Mouse (Mus musculus) midbrain, embryonic 12.5 days (tissue): ENCODE measurements around the gene Emcn. TPM values are rescaled to one million over a fixed set of nuclear protein-coding genes. Genes with fewer than 3 reads are reported as not detected.

Experiments used
- ATAC-seq: fragments of 200-750 bp; cut with Nextera tagmentation; 2 replicates; pipeline ENCODE4 v1.8.0; 2017; ENCODE audit warnings: low read depth, moderate TSS enrichment, moderate library complexity; ENCODE audit not compliant: low FRiP score
- H3K27ac ChIP-seq: fragments of 300-500 bp; sonication (generic); replicated peaks from 2 replicates; pipeline ENCODE4 v1.5.1; 2016; ENCODE audit warnings: mild to moderate bottlenecking
- H3K27me3 ChIP-seq: fragments of 300-500 bp; sonication (generic); 2 replicates; pipeline ENCODE4 v1.6.1; 2016; ENCODE audit warnings: mild to moderate bottlenecking
- H3K36me3 ChIP-seq: fragments of 300-500 bp; sonication (generic); 2 replicates; pipeline ENCODE4 v1.6.1; 2016
- H3K4me1 ChIP-seq: fragments of 300-500 bp; sonication (generic); 2 replicates; pipeline ENCODE4 v1.6.1; 2016
- H3K4me2 ChIP-seq: fragments of 300-500 bp; sonication (generic); replicated peaks from 2 replicates; pipeline ENCODE4 v1.6.1; 2016; ENCODE audit warnings: mild to moderate bottlenecking, moderate library complexity
- H3K4me3 ChIP-seq: fragments of 300-500 bp; sonication (generic); 2 replicates; pipeline ENCODE4 v1.5.1; 2016; ENCODE audit warnings: mild to moderate bottlenecking
- H3K9ac ChIP-seq: fragments of 300-500 bp; sonication (generic); replicated peaks from 2 replicates; pipeline ENCODE4 v1.6.1; 2016; ENCODE audit warnings: mild to moderate bottlenecking, moderate library complexity
- H3K9me3 ChIP-seq: fragments of 300-500 bp; sonication (generic); 2 replicates; pipeline ENCODE4 v1.6.1; 2016; ENCODE audit warnings: mild to moderate bottlenecking
- WGBS: fragments of 180-500 bp; shearing (Covaris S2); methylation state at CpG from one replicate; pipeline ENCODE4 v1.1.7; 2016; 5-methylcytosine and 5-hydroxymethylcytosine counted together
- polyA plus RNA-seq: library from polyadenylated mRNA; unstranded; fragments of >200 nt; fragmentation: Nextera tagmentation; extraction: Ambion mirVana; gene quantifications from 2 replicates; pipeline ENCODE4 v1.2.1, GENCODE M21; 2016

Gene Emcn
- polyA plus RNA-seq, 1 experiment from 2014 or later: 17.1 TPM

DNA sequence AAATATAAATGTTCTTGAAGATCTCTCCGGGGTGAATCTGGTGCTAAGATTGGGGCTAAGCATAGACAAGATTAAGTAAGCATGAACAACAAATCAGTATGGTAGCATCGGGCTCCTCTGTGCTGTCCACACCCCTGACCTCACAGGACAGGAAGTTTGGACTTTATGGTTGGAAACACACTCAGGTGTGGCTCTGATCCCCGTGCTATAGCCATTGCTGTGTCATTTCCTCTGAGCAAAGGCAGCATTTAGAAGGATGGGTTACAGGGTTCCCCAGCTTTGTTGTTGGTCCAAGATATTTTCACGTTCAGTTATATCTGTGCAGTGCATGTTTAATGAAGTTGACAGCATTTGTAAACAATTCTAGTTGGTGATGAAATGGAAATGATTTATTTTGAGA lies 9.9 kb upstream of the Emcn start:
- peaks cover 2% of the 10 kb centered on the region; the same call in 1 of the 2 replicates for H3K4me1 ChIP-seq
- no peak overlapping the region for H3K27ac ChIP-seq
- H3K9me3 ChIP-seq: no peaks in the 10 kb centered on the region
- no peak overlapping the region for H3K4me2 ChIP-seq
- 84% methylated on average over 4 of the region's 4 CpGs for WGBS
- no peaks in the 10 kb centered on the region for H3K36me3 ChIP-seq
- H3K9ac ChIP-seq: no peak overlapping the region
- ATAC-seq: no peak
- H3K27me3 ChIP-seq: no peaks in the 10 kb centered on the region
- H3K4me3 ChIP-seq: no peak overlapping the region

GRCm38 (mm10) chr3:137332531-137332930 lies 8.3 kb upstream of the Emcn start:
- 81% methylated on average over 4 of the region's 4 CpGs for WGBS
- no peaks in the 10 kb centered on the region for H3K9me3 ChIP-seq
- H3K36me3 ChIP-seq: no peaks in the 10 kb centered on the region
- peaks cover 4% of the 10 kb centered on the region; the same call in 1 of the 2 replicates for H3K4me1 ChIP-seq
- no peak overlapping the region for H3K9ac ChIP-seq
- H3K27ac ChIP-seq: no peak overlapping the region
- no peak overlapping the region for H3K4me2 ChIP-seq
- no peak overlapping the region for H3K4me3 ChIP-seq
- no peak for ATAC-seq
- H3K27me3 ChIP-seq: no peaks in the 10 kb centered on the region

GRCm38 (mm10) chr3:137335957-137336356 lies 4.9 kb upstream of the Emcn start:
- no peaks in the 10 kb centered on the region for H3K9me3 ChIP-seq
- peaks cover 2% of the 10 kb centered on the region; the same call in 1 of the 2 replicates for H3K4me1 ChIP-seq
- WGBS: over 99% methylated on average over 4 of the region's 4 CpGs
- no peaks in the 10 kb centered on the region for H3K36me3 ChIP-seq
- no peak overlapping the region for H3K4me3 ChIP-seq
- H3K4me2 ChIP-seq: no peak overlapping the region
- no peak for ATAC-seq
- no peak overlapping the region for H3K9ac ChIP-seq
- no peak overlapping the region for H3K27ac ChIP-seq
- H3K27me3 ChIP-seq: no peaks in the 10 kb centered on the region

DNA sequence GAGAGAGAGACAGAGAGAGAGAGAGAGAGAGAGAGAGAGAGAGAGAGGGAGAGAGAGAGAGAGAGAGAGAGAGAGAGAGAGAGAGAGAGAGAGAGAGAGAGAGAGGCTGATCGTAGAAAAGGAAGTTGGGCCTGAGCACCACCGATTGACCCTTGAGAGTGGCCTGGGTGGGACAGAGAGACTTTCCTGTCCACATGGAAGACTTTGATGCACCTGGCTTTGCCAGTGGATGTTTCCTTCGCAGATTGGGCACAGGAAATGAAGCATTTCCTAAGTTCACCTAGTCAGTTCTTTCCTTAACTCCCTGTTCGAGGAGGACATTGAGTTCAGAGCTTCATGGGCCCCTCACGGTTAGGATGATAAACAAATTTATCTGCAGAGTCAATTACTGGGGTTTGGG lies 2.6 kb downstream of the Emcn start:
- no peaks in the 10 kb centered on the region for H3K9me3 ChIP-seq
- H3K4me2 ChIP-seq: no peak overlapping the region
- H3K27me3 ChIP-seq: no peaks in the 10 kb centered on the region
- no peak for ATAC-seq
- no peak overlapping the region for H3K27ac ChIP-seq
- H3K9ac ChIP-seq: no peak overlapping the region
- H3K4me1 ChIP-seq: no peaks in the 10 kb centered on the region
- WGBS: 80% methylated on average over 4 of the region's 5 CpGs
- no peaks in the 10 kb centered on the region for H3K36me3 ChIP-seq
- no peak overlapping the region for H3K4me3 ChIP-seq

GRCm38 (mm10) chr3:137351882-137352281 lies 11.0 kb downstream of the Emcn start:
- Histone ChIP-seq H3K9ac (no peak overlapping the region), H3K4me2 (no peak overlapping the region), H3K4me3 (no peak overlapping the region), H3K9me3 (no peaks in the 10 kb centered on the region), H3K4me1 (no peaks in the 10 kb centered on the region), H3K36me3 (no peaks in the 10 kb centered on the region), H3K27me3 (no peaks in the 10 kb centered on the region), H3K27ac (no peak overlapping the region)
- ATAC-seq: no peak
- 89% methylated on average over 5 of the region's 5 CpGs for WGBS

- no peaks in the 10 kb centered on the region for H3K36me3 ChIP-seq
- WGBS: 75% methylated on average over 4 of the region's 4 CpGs
- no peak for ATAC-seq
- no peaks in the 10 kb centered on the region for H3K9me3 ChIP-seq
- no peaks in the 10 kb centered on the region for H3K4me1 ChIP-seq
- no peak overlapping the region for H3K4me3 ChIP-seq
- no peak overlapping the region for H3K4me2 ChIP-seq
- H3K27ac ChIP-seq: no peak overlapping the region
- H3K27me3 ChIP-seq: no peaks in the 10 kb centered on the region
- no peak overlapping the region for H3K9ac ChIP-seq
Observed at GRCm38 (mm10) chr3:137356697-137357096, 15.8 kb downstream of the Emcn start.

DNA sequence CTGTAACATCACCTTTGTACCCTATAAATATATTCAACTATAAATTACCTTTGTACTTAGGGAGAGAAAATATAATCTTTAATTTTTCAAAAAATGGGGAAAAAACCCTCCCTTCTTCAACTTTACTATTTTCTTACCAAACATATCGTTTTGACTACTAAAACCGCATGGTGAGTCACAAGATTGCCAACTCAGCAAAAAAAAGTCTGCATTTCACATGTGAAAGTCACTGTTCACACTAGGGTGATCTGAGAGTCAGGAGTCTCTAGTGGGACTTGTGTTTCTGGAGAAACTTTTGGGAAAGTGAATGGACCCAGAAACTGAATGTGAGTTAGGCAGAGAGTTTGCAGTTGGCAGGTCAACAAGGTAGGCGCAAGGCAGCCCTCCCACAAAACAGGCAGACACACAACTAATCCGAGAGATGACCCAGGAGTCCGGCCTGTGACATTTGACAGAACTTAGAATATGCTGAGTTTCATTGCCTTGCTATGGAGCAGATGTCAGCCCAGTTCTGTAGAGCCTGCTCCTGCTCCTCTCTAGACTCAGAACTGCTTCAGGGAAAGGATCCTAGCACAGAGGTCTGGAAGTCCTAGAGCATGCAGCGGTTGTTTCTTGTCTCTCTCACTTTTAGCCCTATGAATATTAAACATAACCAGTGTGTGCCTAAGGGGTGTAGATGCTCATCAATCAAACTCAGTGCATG lies 26.4 kb downstream of the Emcn start:
- Histone ChIP-seq H3K9me3 (no peaks in the 10 kb centered on the region), H3K4me1 (peaks cover 4% of the 10 kb centered on the region; the same call in 1 of the 2 replicates), H3K9ac (no peak overlapping the region), H3K36me3 (no peaks in the 10 kb centered on the region), H3K4me2 (no peak overlapping the region), H3K4me3 (no peak overlapping the region), H3K27ac (no peak overlapping the region), H3K27me3 (no peaks in the 10 kb centered on the region)
- no peak for ATAC-seq
- 91% methylated on average over 6 of the region's 6 CpGs for WGBS

DNA sequence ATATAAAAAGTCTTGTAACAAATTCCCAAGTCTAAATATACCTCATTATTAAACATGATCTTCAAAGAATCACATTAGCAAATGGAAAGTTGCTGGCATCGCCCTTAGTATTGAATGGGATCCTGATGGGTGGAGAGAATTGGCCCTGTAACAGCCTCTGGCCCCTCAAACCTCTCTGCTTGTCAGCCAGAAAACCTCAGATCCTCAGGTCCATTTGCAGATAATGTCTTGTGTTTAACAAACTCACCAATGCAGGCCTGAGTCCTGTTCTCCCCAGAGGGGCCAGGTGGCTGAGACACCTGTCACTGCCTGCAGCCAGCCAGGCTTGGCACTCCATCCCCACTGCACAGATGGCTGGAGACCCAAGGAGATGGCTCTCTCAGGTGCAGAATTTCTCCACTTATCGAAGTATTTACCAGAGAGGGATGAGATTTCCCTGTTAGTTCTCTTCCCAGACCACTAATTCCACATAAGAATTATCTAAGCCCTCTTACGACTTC lies 27.0 kb downstream of the Emcn start:
- Histone ChIP-seq H3K4me2 (no peak overlapping the region), H3K9me3 (no peaks in the 10 kb centered on the region), H3K4me1 (peaks cover 4% of the 10 kb centered on the region; the same call in 1 of the 2 replicates), H3K36me3 (no peaks in the 10 kb centered on the region), H3K27ac (no peak overlapping the region), H3K27me3 (no peaks in the 10 kb centered on the region), H3K9ac (no peak overlapping the region), H3K4me3 (no peak overlapping the region)
- WGBS: 64% methylated on average over 3 of the region's 3 CpGs
- peak; percentile 69 for ATAC-seq

GRCm38 (mm10) chr3:137372854-137373253 lies 32.0 kb downstream of the Emcn start:
- WGBS: 90% methylated on average over 4 of the region's 4 CpGs
- H3K36me3 ChIP-seq: no peaks in the 10 kb centered on the region
- ATAC-seq: no peak

DNA sequence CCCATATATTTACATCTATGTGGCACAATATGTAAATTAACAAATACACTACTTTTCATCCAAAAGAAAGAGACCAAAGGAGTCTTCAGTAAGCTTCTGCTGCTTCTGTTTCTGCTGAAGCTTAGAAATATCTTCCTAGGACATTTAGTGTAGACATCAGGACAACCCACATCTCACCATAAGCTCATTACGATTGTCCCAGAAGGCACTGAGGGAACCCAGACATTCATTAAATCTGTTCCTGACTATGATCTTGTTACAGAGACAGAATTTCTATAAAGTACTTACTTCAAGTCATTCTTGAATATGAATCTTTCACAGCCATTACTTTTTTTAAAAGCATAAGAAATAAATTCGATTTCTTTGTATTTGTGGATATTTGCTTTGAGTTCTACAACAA lies 41.4 kb downstream of the Emcn start:
- no peaks in the 10 kb centered on the region for H3K9me3 ChIP-seq
- H3K27ac ChIP-seq: no peak overlapping the region
- ATAC-seq: no peak
- no peak overlapping the region for H3K9ac ChIP-seq
- WGBS: 90% methylated on average over 2 of the region's 2 CpGs
- H3K4me1 ChIP-seq: no peaks in the 10 kb centered on the region
- H3K27me3 ChIP-seq: no peaks in the 10 kb centered on the region
- no peaks in the 10 kb centered on the region for H3K36me3 ChIP-seq
- H3K4me2 ChIP-seq: no peak overlapping the region
- no peak overlapping the region for H3K4me3 ChIP-seq

More at GRCm38 (mm10) chr3:137372854-137373253, 32.0 kb downstream of the Emcn start:
- Histone ChIP-seq H3K4me2 (no peak overlapping the region), H3K9me3 (no peaks in the 10 kb centered on the region), H3K4me3 (no peak overlapping the region), H3K9ac (no peak overlapping the region), H3K4me1 (peaks cover 2% of the 10 kb centered on the region; the same call in 1 of the 2 replicates), H3K27me3 (no peaks in the 10 kb centered on the region), H3K27ac (no peak overlapping the region)

GRCm38 (mm10) chr3:137395588-137395987 lies 54.7 kb downstream of the Emcn start:
- H3K27me3 ChIP-seq: no peaks in the 10 kb centered on the region
- no peaks in the 10 kb centered on the region for H3K36me3 ChIP-seq
- H3K4me3 ChIP-seq: no peak overlapping the region
- no peak overlapping the region for H3K9ac ChIP-seq
- H3K4me1 ChIP-seq: no peaks in the 10 kb centered on the region
- no peak overlapping the region for H3K27ac ChIP-seq
- no peaks in the 10 kb centered on the region for H3K9me3 ChIP-seq
- no peak overlapping the region for H3K4me2 ChIP-seq
- ATAC-seq: no peak
- WGBS: 81% methylated on average over 11 of the region's 11 CpGs

GRCm38 (mm10) chr3:137415451-137416086 lies 74.7 kb downstream of the Emcn start:
- WGBS: 79% methylated on average over 5 of the region's 5 CpGs
- Histone ChIP-seq H3K9ac (no peak overlapping the region), H3K4me3 (no peak overlapping the region), H3K4me2 (no peak overlapping the region), H3K27ac (no peak overlapping the region), H3K27me3 (no peaks in the 10 kb centered on the region), H3K4me1 (peaks cover 2% of the 10 kb centered on the region; the same call in 1 of the 2 replicates), H3K36me3 (no peaks in the 10 kb centered on the region), H3K9me3 (no peaks in the 10 kb centered on the region)
- no peak for ATAC-seq
